Comparison of ENCODE assay signal across 8 mouse cellular contexts in genomic region chr8:64848245-64848785, GRCm38 (mm10). TPM values are rescaled to one million over a fixed set of nuclear protein-coding genes. Genes with fewer than 3 reads are reported as not detected.
DNase-seq lines count a peak whose midpoint lies in the region; ATAC-seq lines count a peak whose summit lies in the region.

No protein-coding gene starts in this region.

- peak overlapping the region; percentile 88 for H3K4me2 ChIP-seq in forebrain, embryonic 14.5 days (ENCODE audit: low read length)
- H3K4me2 ChIP-seq in liver, embryonic 12.5 days, result peak overlapping the region; percentile 89

- peak overlapping the region; percentile 88 for H3K4me3 ChIP-seq in forebrain, embryonic 14.5 days (ENCODE audit: low read depth, low read length)
- peak overlapping the region; percentile 79; the same call in 1 of the 2 replicates for H3K4me3 ChIP-seq in liver, embryonic 12.5 days

- H3K27me3 ChIP-seq in forebrain, embryonic 14.5 days (replicated peaks; ENCODE audit: control insufficient read depth, insufficient read depth, low read length), result no peaks in the 10 kb centered on the region
- peaks cover 33% of the 10 kb centered on the region for H3K27me3 ChIP-seq in liver, embryonic 12.5 days (replicated peaks)

- ATAC-seq in cerebellum, adult (ENCODE audit: insufficient number of reproducible peaks, low FRiP score, low TSS enrichment), result no peak
- ATAC-seq in forebrain, embryonic 14.5 days, result no peak
- no peak for ATAC-seq in liver, embryonic 12.5 days

- peaks cover 12% of the 10 kb centered on the region for H3K4me1 ChIP-seq in forebrain, embryonic 14.5 days (ENCODE audit: control insufficient read depth, insufficient read depth, low read length)
- peaks cover 33% of the 10 kb centered on the region for H3K4me1 ChIP-seq in liver, embryonic 12.5 days

- 4% methylated on average over 8 of the region's 8 CpGs for WGBS in forebrain, embryonic 14.5 days
- 19% methylated on average over 8 of the region's 8 CpGs for WGBS in liver, embryonic 12.5 days (ENCODE audit: insufficient replicate concordance)

- H3K36me3 ChIP-seq in forebrain, embryonic 14.5 days (ENCODE audit: control insufficient read depth, insufficient read depth, low read length), result no peaks in the 10 kb centered on the region
- no peaks in the 10 kb centered on the region for H3K36me3 ChIP-seq in liver, embryonic 12.5 days

- DNase-seq in cerebellum, adult 9-11 months, result peak; percentile 14
- peak; percentile 32 for DNase-seq in 416B (ENCODE audit: low read depth)
- peak; percentile 54 for DNase-seq in forebrain, embryonic 14.5 days (ENCODE audit: low spot score)
- no peak for DNase-seq in layer of hippocampus, adult 11-12 months (ENCODE audit: low spot score)
- DNase-seq in thymus, postnatal 36 days, result no peak
- DNase-seq in gastrocnemius, postnatal 10 days, result no peak

- peak overlapping the region; percentile 87 for H3K9ac ChIP-seq in forebrain, embryonic 14.5 days (ENCODE audit: low read length)
- no peak overlapping the region for H3K9ac ChIP-seq in liver, embryonic 12.5 days

- no peak overlapping the region for H3K27ac ChIP-seq in forebrain, embryonic 14.5 days (ENCODE audit: low read depth, low read length)
- H3K27ac ChIP-seq in liver, embryonic 12.5 days, result no peak overlapping the region

- no peaks in the 10 kb centered on the region for H3K9me3 ChIP-seq in forebrain, embryonic 14.5 days (replicated peaks; ENCODE audit: control insufficient read depth, low read length)
- no peaks in the 10 kb centered on the region for H3K9me3 ChIP-seq in liver, embryonic 12.5 days (replicated peaks)

RNA-seq across cellular contexts. Expression of gene Klhl2, which starts 1.5 kb away (rescaled TPM):
- polyA plus RNA-seq in forebrain, embryonic 14.5 days (2014; fragmentation: Nextera tagmentation; extraction: Ambion mirVana), result 16.3 and 20.6 TPM in 2 replicates
- 6.9 and 8.2 TPM in 2 replicates for polyA plus RNA-seq in liver, embryonic 12.5 days (2016; fragmentation: Nextera tagmentation; extraction: Ambion mirVana)
- total RNA-seq in gastrocnemius, postnatal 10 days (2021), result 1 to 10 TPM; 7.1 to 7.3 TPM

Comparison
In these comparisons a context has a peak if more than half of its experiments do, and no peak if none do; other contexts are left out.
1. DNase-seq: peak in cerebellum, adult 9-11 months (single experiment), 416B (single experiment) and forebrain, embryonic 14.5 days (single experiment); none in layer of hippocampus, adult 11-12 months (single experiment), thymus, postnatal 36 days (0 of 2) and gastrocnemius, postnatal 10 days (single experiment).